Mouse (Mus musculus): Measurements from ENCODE around the gene Bmpr1a. TPM values are rescaled to one million over a fixed set of nuclear protein-coding genes. Genes with fewer than 3 reads are reported as not detected.
A peak's percentile ranks its signal among the peaks of the same experiment; 100 is the strongest.
"Not testable (repeated sequence)": the region's sequence is repeated elsewhere in the genome, so short reads cannot be mapped to it uniquely, and the experiment has no call there.

Gene Bmpr1a
- total RNA-seq, 2 experiments from 2014 or later: 31.0 to 34.5 TPM

DNA sequence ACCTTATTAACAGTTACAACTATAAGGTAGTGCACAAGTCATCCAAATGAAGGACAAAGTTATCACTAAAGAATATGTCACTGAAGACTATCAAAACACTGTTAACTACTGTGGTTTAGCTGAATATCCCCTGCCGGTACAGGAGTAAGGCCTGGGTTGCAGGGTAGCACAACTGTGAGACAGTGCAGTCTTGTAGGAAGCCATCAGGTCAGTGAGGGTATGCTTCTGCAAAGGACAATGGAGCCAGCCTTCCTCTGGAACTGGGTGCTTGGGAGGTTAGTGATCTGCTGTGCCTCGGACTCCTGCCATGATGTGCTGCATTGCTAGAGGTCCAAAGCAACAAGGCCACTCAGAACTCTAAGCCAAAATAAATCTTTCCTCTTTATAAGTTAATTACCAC, 43.8 kb downstream of the Bmpr1a start:
- no peak for DNase-seq (ENCODE audit: low spot score in 2 of 2)
- intact Hi-C loops (cut with DNase I): loop anchor here (1.0 to 5.0 kb wide), 2 partner anchors 90 to 108 kb away; no protein-coding TSS in a partner anchor

DNA sequence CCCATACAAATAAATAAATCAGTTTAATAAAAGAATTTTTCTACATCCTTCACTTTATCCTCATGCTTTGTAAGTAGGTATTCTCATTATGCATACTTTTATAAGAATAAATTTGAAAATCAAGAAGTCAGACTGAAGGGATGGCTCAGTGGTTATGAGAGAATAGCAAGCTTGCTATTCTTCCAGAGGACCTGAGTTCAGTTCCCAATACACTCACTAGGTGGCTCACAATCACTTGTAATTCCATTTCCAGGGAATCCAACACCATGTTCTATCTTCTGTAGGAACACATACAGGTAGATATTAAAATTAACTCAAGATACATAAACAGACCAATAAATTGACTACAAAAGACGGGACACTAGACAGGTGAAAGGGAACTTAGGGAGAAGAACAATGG, 44.3 kb downstream of the Bmpr1a start:
- DNase-seq (ENCODE audit: low spot score in 2 of 2): peak; percentile 48 to 59
- intact Hi-C loops (cut with DNase I): loop anchor here (1.0 to 5.0 kb wide), 2 partner anchors 90 to 108 kb away; no protein-coding TSS in a partner anchor

DNA sequence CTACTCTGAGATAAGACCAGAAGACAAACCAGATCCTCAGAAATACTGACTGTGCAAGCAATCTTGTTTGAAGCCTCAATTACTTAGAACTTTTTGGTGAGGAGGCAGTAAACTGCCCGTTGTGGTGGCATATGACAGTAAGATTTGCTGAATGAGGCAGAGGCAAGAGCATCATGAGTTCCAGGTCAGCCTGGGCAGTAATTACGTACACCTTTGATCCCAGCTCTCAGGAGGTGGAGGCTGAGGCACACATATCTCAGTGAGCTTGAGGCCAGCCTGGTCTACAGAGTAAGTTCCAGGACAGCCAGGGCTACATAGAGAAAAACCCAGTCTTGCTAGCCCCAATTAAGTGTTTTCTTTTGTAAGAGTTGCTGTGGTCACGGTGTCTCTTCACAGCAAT, 48.9 kb downstream of the Bmpr1a start:
- DNase-seq (ENCODE audit: low spot score in 2 of 2): no peak
- intact Hi-C loops (cut with DNase I): no loop called here

DNA sequence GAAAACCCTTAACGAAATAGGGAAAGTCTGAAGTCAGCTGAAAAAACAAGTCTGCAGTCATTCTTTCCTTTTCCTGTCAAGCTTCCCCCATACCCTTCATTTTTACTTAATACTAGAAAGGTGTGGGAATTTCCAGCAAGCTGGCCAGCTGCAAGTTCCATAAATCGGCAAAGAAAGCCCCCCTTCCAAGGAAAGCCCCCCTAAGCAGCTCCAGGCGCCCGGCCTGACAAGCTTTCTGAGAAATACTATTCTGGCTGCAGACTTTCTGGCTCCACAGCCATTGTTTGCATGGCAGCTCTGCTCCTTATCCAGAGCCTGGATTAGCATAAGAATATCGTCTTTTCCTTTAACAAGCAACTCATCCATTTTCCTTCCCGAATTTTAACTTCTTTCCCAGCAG, 49.5 kb downstream of the Bmpr1a start:
- intact Hi-C loops (cut with DNase I): no loop called here

DNA sequence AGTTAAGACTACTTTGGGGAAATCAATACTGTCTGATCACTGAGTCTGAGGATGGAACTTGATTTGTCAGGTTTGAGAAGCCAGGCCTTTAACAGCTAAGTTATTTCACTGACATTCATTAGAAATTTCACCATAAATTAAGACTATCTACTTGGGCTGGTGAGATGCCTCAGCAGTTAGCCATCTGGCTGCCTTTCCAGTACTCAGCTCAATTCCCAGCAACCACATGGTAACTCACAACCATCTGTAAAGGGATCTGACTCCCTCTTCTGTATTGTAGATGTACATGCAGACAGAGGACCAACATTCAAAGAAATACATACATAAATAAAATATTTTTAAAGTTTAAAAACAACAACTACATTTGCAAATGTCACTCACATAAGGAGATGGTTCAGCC, 51.3 kb downstream of the Bmpr1a start:
- intact Hi-C loops (cut with DNase I): no loop called here
- no peak for DNase-seq (ENCODE audit: low spot score in 2 of 2)

More for the DNA sequence above, 49.5 kb downstream of the Bmpr1a start:
- no peak for DNase-seq (ENCODE audit: low spot score in 2 of 2)

GRCm38 (mm10) chr14:34450451-34450850, 52.7 kb downstream of the Bmpr1a start:
- no peak for DNase-seq (ENCODE audit: low spot score in 2 of 2)
- intact Hi-C loops (cut with DNase I): no loop called here

DNA sequence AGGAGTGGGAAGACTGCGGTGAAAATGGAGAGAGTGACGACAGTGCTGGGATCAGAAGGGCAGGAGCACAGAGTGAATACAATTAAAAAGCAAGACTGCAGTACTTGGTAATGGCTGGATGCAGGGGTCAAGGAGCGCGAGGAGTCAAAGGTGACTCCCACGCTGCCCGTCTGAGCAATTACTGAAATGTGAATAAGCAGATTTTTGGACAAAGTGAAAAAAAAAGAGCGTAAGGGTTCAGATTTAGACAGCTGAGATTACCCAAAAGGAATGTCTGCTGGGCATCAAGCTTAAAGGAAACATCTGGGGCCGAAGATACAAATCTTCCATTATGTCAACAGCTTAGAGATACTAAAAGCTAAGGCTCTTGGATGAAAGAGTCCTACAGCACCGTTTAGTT, 53.3 kb downstream of the Bmpr1a start:
- intact Hi-C loops (cut with DNase I): no loop called here
- DNase-seq (ENCODE audit: low spot score in 2 of 2): no peak

DNA sequence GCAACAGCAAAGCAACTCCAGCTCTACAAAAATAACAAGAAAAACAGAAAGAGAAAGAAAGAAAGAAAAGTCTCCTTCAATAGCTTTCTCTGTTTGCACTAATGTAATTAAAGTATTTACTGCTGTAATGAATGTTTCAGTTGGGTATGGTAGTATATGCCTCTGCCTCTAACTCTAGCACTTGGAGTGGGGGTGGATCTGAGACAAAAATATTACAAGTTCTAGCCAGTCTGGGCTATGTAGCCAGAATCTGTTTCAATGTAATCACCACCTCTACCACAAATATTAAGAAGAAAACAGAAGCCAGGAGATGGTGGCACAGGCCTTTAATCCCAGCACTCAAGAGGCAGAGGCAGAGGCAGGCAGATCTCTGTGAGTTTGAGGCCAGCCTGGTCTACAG, 54.7 kb downstream of the Bmpr1a start:
- intact Hi-C loops (cut with DNase I): no loop called here
- no peak for DNase-seq (ENCODE audit: low spot score in 2 of 2)

DNA sequence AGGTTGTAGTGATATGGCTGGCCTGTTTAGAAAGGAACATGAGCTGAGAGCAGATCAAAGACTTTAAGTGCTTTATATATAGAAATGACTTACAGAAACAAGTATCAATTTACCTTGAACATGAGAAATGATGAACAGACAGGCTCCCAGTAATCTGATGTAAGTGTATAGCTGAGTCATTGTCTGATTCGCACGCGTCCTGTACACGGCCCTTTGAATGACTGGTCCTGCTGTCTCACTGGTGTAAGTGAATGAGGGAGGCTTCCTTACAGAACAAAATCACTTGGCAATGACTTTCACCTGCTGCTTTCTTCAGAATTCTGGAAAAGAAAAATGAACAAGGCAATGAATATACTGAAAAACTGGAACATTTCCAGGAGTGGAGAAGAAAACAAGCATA, 55.5 kb downstream of the Bmpr1a start:
- intact Hi-C loops (cut with DNase I): no loop called here
- DNase-seq (ENCODE audit: low spot score in 2 of 2): peak in 1 of 2 experiments; percentile 11

GRCm38 (mm10) chr14:34446624-34447023, 56.5 kb downstream of the Bmpr1a start:
- no peak for DNase-seq (ENCODE audit: low spot score in 2 of 2)
- intact Hi-C loops (cut with DNase I): no loop called here

GRCm38 (mm10) chr14:34445348-34445747, 57.8 kb downstream of the Bmpr1a start:
- intact Hi-C loops (cut with DNase I): no loop called here
- DNase-seq (ENCODE audit: low spot score in 2 of 2): no peak

DNA sequence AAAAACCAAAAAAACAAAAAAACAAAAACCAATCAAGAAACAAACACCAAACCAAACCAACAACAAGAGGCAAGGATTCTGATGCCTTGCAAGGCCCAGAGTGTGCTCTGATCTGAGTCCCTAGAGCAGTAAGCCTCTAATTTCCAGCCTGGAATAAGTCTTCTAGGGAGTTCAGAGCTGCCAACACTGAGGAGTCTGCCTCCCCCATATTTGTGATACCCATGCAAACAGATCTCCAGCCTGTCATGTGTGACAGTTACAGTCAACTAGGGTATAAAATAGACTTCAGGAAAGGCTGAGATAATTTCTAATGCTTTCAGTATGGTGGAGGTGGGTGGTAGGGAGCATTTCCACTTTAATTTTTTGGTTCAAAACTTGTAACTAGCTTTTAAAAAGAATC, 58.2 kb downstream of the Bmpr1a start:
- intact Hi-C loops (cut with DNase I): no loop called here
- DNase-seq (ENCODE audit: low spot score in 2 of 2): no peak

DNA sequence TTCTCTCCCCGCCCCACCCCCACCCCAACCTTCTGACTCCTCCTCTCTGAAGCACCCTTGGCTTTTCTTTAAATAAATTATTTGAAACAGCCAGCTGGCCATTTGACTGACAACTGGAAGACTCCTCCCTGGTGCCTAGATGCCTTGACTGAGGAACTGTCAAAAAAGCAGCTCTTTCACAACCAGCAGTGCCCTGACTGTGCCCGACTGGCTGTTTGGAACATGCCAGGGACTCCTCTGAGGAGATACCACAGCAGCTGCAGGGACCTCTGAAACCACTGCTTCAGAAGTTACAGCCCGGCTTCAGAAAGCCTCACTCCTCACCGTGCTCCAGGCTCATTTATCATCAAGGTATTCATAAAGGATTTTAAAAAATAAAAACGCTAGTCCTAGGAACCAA, 58.8 kb downstream of the Bmpr1a start:
- no peak for DNase-seq (ENCODE audit: low spot score in 2 of 2)
- intact Hi-C loops (cut with DNase I): no loop called here

DNA sequence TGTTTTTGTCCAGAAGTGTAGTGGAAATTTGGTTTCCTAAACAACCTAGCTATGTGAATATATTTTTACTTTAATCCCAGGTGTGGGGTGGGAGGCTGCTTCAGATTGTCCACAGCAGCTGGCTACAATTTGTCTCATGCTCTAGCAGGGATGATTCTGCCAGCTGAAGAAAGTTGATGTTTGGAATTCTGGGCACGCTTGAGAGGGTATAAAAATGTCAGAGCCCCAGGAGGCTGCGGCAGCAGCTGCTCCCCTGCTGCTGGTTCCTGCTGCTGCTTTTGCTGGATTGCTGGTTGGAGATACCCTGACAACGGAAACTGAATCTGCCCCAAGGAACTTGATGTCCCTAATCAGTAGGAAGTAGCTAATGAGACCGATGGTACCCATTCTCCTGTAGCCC, 60.6 kb downstream of the Bmpr1a start:
- intact Hi-C loops (cut with DNase I): no loop called here
- DNase-seq (ENCODE audit: low spot score in 2 of 2): no peak

DNA sequence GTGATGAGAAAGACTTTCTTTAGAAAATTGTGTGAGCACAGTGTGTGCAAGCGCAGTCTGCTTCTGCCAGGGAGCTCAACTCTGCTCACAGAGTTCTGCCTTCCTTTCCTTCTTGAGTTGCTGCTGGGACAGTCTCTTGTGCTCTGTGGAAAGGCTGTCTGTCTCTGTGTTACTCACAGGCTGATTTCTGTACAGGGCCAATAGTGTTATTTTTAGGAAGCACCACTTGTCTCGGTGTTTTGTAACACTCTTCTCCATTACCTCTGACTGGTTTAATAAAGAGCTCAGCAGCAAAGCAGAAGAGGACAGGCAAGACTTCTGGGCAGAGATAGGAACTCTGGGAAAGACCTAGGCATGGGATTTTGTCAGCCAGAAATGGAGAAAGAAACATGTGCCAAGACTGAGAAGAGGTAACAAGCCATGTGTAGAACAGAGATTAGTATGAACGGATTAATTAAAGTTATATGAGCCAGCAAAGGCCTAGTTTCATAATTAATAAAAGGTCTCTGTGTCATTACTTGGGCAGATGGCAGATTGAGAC, 62.5 kb downstream of the Bmpr1a start:
- no peak for DNase-seq (ENCODE audit: low spot score in 2 of 2)
- intact Hi-C loops (cut with DNase I): no loop called here

- no peak for DNase-seq (ENCODE audit: low spot score in 2 of 2)
- intact Hi-C loops (cut with DNase I): no loop called here
These were observed 74.1 kb downstream of the Bmpr1a start for GRCm38 (mm10) chr14:34429069-34429468.

DNA sequence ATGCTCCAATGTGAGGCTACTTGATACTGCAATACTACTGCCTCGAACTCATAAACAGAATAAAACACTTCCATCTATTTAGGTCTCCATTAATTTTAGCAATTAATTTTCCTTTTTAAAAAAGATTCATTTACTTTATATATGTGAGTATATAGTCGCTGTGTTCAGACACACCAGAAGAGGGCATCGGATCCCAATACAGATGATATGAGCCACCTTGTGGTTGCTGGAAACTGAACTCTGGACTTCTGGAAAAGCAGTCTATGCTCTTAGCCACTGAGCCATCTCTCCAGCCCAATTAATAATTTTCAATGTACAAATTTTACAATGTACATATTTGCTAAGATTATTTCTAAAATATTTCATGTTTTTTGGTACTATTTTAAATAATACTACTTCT, 74.9 kb downstream of the Bmpr1a start:
- intact Hi-C loops (cut with DNase I): no loop called here
- DNase-seq (ENCODE audit: low spot score in 2 of 2): no peak

DNA sequence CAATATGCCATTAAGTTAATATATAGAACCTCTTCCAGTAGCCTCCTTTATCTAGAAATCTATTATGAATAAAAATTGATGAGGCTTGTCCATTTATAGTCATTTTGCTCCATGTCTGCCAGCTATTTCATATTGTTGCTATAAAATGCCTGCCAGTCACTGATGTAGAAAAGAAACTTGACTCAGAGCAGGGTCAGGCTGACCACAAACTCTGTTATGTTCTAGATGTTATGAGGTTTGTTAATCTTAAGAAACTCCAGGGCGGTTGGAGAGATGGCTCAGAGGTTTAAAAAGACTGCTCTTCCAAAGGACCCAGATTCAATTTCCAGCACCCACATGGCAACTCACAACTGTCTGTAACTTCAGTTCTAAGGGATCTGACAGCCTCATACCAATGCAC, 82.1 kb downstream of the Bmpr1a start:
- no peak for DNase-seq (ENCODE audit: low spot score in 2 of 2)
- intact Hi-C loops (cut with DNase I): no loop called here

- intact Hi-C loops (cut with DNase I): no loop called here
- DNase-seq (ENCODE audit: low spot score in 2 of 2): no peak
These were observed 85.6 kb downstream of the Bmpr1a start for GRCm38 (mm10) chr14:34417501-34417900.

DNA sequence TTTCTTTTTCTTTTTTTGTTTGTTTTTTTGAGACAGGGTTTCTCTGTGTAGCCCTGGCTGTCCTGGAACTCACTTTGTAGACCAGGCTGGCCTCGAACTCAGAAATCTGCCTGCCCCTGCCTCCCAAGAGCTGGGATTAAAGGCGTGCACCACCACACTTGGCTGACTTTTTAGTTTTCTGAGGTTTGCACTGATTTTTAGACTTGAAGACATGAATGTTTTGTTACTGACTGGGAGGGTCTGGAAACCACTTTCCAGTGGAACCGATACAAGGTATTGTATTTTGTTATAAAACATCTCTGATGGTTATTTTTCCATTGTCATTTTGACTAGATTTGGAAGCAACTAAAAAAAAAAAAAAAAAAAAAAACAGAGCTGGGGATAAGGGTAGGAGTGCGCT, 86.2 kb downstream of the Bmpr1a start:
- DNase-seq (ENCODE audit: low spot score in 2 of 2); intact Hi-C loops (cut with DNase I): not testable (repeated sequence)

DNA sequence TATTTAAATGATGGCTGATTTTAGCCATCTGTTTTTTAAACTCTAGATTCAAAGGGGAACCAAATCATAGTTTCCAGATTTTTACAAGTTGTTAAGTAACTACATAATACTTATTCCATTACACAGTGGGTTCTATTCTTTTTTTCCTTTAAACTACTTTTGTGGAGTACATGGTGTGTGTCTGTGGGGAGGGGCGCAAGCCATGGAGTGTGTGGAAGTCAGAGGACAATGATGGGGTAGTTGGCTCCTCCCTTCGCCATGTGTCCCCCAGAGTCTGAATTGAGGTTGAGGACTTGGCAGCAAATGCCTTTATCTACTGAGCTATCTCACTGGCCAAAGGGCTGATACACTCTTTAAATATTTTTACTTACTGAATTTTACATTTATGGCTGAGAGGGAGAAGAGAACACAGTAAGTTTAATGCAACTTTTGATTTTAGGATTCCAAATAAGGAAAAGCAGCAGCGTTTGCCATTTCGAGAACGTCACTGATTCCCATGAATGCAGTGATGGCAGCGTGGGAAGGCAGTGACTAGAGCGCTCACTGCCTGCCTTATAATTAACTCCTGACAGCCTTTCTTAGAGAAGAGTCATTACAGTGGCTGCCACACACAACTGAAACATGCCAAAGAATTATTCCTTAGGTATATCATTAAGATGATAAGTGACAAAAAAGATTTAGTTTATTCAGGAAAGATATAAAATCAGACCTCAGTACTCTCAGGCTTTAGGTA, 90.8 kb downstream of the Bmpr1a start:
- peak; percentile 26 to 31 for DNase-seq (ENCODE audit: low spot score in 2 of 2)
- intact Hi-C loops (cut with DNase I): no loop called here

Data from left cerebral cortex, postnatal 14 days (tissue).